Mouse (Mus musculus) hindbrain, embryonic 14.5 days (tissue): ENCODE data around the gene Zfp992. TPM values are rescaled to one million over a fixed set of nuclear protein-coding genes. Genes with fewer than 3 reads are reported as not detected.
"Not testable (repeated sequence)": the region's sequence is repeated elsewhere in the genome, so short reads cannot be mapped to it uniquely, and the experiment has no call there.

Source experiments
- ATAC-seq: fragments of 200-750 bp; cut with Nextera tagmentation; 2 replicates; pipeline ENCODE4 v1.8.0; 2017; ENCODE audit warnings: moderate number of reproducible peaks, mild to moderate bottlenecking, moderate TSS enrichment, moderate library complexity; ENCODE audit not compliant: low FRiP score
- DNase-seq: peaks from one replicate; pipeline ENCODE4 v3.0.0-alpha.2; 2015; ENCODE audit warnings: low spot score
- H3K27ac ChIP-seq: fragments of 300-500 bp; sonication (generic); 2 replicates; pipeline ENCODE4 v1.5.1; 2014; ENCODE audit warnings: mild to moderate bottlenecking, moderate library complexity
- H3K27me3 ChIP-seq: fragments of 300-500 bp; sonication (generic); 2 replicates; pipeline ENCODE4 v1.6.1; 2014; ENCODE audit warnings: mild to moderate bottlenecking, low read length, mixed read lengths; ENCODE audit not compliant: control insufficient read depth, insufficient read depth
- H3K36me3 ChIP-seq: fragments of 300-500 bp; sonication (generic); replicated peaks from 2 replicates; pipeline ENCODE4 v1.6.1; 2014; ENCODE audit not compliant: control insufficient read depth, insufficient read depth
- H3K4me1 ChIP-seq: fragments of 300-500 bp; sonication (generic); replicated peaks from 2 replicates; pipeline ENCODE4 v1.6.1; 2014; ENCODE audit warnings: antibody characterized with exemption, low read length, mixed read lengths; ENCODE audit not compliant: control insufficient read depth, insufficient read depth
- H3K4me2 ChIP-seq: fragments of 300-500 bp; sonication (generic); replicated peaks from 2 replicates; pipeline ENCODE4 v1.6.1; 2014; ENCODE audit warnings: mild to moderate bottlenecking, moderate library complexity
- H3K4me3 ChIP-seq: fragments of 300-500 bp; sonication (generic); replicated peaks from 2 replicates; pipeline ENCODE4 v1.5.1; 2014; ENCODE audit warnings: mild to moderate bottlenecking, low read length
- H3K9ac ChIP-seq: fragments of 300-500 bp; sonication (generic); 2 replicates; pipeline ENCODE4 v1.6.1; 2014
- H3K9me3 ChIP-seq: fragments of 300-500 bp; sonication (generic); 2 replicates; pipeline ENCODE4 v1.6.1; 2016; ENCODE audit warnings: low read length; ENCODE audit not compliant: control insufficient read depth
- WGBS: fragments of 180-500 bp; shearing (Covaris S2); extraction: QIAGEN DNeasy Blood & Tissue Kit; methylation state at CpG from one replicate; pipeline ENCODE4 v1.1.7; 2014; 5-methylcytosine and 5-hydroxymethylcytosine counted together
- polyA plus RNA-seq: library from polyadenylated mRNA; unstranded; fragments of >200 nt; fragmentation: Nextera tagmentation; extraction: Ambion mirVana; gene quantifications from 2 replicates; pipeline ENCODE4 v1.2.1, GENCODE M21; 2014

The Zfp992 gene
- polyA plus RNA-seq, 1 experiment from 2014 or later = 3.8 TPM

GRCm38 (mm10) chr4:146452576-146452975, 3.8 kb downstream of the Zfp992 start:
- H3K36me3 ChIP-seq, H3K4me2 ChIP-seq, H3K27ac ChIP-seq, DNase-seq, H3K4me1 ChIP-seq, H3K4me3 ChIP-seq, H3K27me3 ChIP-seq, H3K9ac ChIP-seq, ATAC-seq: not testable (repeated sequence)
- H3K9me3 ChIP-seq = peaks cover 73% of the 10 kb centered on the region
- 89% methylated on average over 2 of the region's 2 CpGs for WGBS

DNA sequence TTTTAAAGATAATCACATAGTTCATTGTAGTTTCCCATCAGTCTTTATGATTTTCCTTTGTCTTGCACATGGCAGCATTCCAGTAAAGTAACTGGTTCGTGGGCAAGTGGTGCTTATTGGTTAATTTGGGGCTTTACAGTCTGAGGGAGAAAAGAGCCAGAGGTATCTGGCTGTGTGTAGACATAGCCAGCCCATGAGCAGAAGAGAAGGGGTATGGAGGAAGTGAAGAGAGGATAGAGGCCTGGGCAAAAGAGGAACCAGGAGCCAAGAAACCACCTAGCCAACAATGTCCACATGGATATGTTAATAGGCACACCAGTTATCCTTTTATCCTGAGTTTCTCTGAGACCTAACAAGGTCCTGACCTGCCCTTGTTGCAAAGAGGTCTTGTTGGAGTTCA, 5.3 kb downstream of the Zfp992 start:
- not testable (repeated sequence) for H3K9ac ChIP-seq, H3K27me3 ChIP-seq, DNase-seq, H3K27ac ChIP-seq, H3K4me3 ChIP-seq, H3K36me3 ChIP-seq, ATAC-seq, H3K4me2 ChIP-seq, H3K4me1 ChIP-seq
- peaks cover 69% of the 10 kb centered on the region for H3K9me3 ChIP-seq
- WGBS = 70% methylated on average over 1 of the region's 1 CpGs

- Histone ChIP-seq H3K9me3 (peaks cover 72% of the 10 kb centered on the region), H3K27me3 (no peaks in the 10 kb centered on the region), H3K4me3 (no peak overlapping the region), H3K27ac (no peak overlapping the region), H3K4me1 (no peaks in the 10 kb centered on the region), H3K4me2 (no peak overlapping the region), H3K9ac (no peak overlapping the region), H3K36me3 (no peaks in the 10 kb centered on the region)
- ATAC-seq (peak; percentile 25), DNase-seq (no peak)
- WGBS = 55% methylated on average over 2 of the region's 2 CpGs
Measured at GRCm38 (mm10) chr4:146454896-146455295, 6.1 kb downstream of the Zfp992 start.

- H3K4me2 ChIP-seq = no peak overlapping the region
- H3K4me3 ChIP-seq = no peak overlapping the region
- no peak overlapping the region for H3K9ac ChIP-seq
- no peaks in the 10 kb centered on the region for H3K36me3 ChIP-seq
- H3K27ac ChIP-seq = no peak overlapping the region
- peaks cover 71% of the 10 kb centered on the region for H3K9me3 ChIP-seq
- ATAC-seq = peak; percentile 44
- H3K4me1 ChIP-seq = no peaks in the 10 kb centered on the region
- H3K27me3 ChIP-seq = no peaks in the 10 kb centered on the region
- no peak for DNase-seq
- 94% methylated on average over 7 of the region's 7 CpGs for WGBS
Measured at GRCm38 (mm10) chr4:146455321-146455721, 6.5 kb downstream of the Zfp992 start.

GRCm38 (mm10) chr4:146456061-146456726, 7.4 kb downstream of the Zfp992 start:
- H3K4me2 ChIP-seq = no peak overlapping the region
- peak; percentile 25; the same call in 1 of the 2 replicates for ATAC-seq
- no peak overlapping the region for H3K27ac ChIP-seq
- H3K4me1 ChIP-seq = no peaks in the 10 kb centered on the region
- no peak overlapping the region for H3K4me3 ChIP-seq
- no peak overlapping the region for H3K9ac ChIP-seq
- no peak for DNase-seq
- peaks cover 79% of the 10 kb centered on the region for H3K9me3 ChIP-seq
- H3K27me3 ChIP-seq = no peaks in the 10 kb centered on the region
- no peaks in the 10 kb centered on the region for H3K36me3 ChIP-seq
- WGBS = 73% methylated on average over 4 of the region's 4 CpGs

GRCm38 (mm10) chr4:146457126-146457525, 8.3 kb downstream of the Zfp992 start:
- ATAC-seq = no peak
- Histone ChIP-seq H3K4me3 (no peak overlapping the region), H3K27ac (no peak overlapping the region), H3K9me3 (peaks cover 80% of the 10 kb centered on the region), H3K4me2 (no peak overlapping the region), H3K36me3 (no peaks in the 10 kb centered on the region), H3K9ac (no peak overlapping the region), H3K4me1 (no peaks in the 10 kb centered on the region), H3K27me3 (no peaks in the 10 kb centered on the region)
- 63% methylated on average over 2 of the region's 2 CpGs for WGBS
- DNase-seq = no peak

DNA sequence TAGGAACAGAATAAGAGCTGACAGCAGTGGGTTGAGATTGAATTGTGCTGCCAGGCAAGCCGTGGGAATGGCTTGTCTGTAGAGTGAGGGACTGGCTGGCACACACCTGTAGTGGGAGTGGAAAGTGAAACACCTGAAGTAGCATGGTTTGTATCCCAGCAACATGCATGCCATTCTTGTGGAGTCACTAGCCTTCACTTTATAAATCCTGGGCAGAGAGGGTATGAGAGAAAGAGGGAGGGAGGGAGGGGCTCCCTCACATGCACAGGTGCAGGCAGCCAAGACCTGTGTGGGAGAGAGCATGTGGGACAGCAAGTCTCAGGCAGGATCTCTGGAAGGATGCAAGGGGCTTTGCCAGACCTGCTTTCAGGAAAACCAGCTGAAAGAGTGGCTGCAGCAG, 8.9 kb downstream of the Zfp992 start:
- H3K4me2 ChIP-seq = no peak overlapping the region
- ATAC-seq = peak; percentile 42
- peaks cover 76% of the 10 kb centered on the region for H3K9me3 ChIP-seq
- no peaks in the 10 kb centered on the region for H3K4me1 ChIP-seq
- H3K27ac ChIP-seq = no peak overlapping the region
- no peak for DNase-seq
- H3K27me3 ChIP-seq = no peaks in the 10 kb centered on the region
- no peak overlapping the region for H3K4me3 ChIP-seq
- 63% methylated on average over 1 of the region's 1 CpGs for WGBS
- no peak overlapping the region for H3K9ac ChIP-seq
- no peaks in the 10 kb centered on the region for H3K36me3 ChIP-seq

DNA sequence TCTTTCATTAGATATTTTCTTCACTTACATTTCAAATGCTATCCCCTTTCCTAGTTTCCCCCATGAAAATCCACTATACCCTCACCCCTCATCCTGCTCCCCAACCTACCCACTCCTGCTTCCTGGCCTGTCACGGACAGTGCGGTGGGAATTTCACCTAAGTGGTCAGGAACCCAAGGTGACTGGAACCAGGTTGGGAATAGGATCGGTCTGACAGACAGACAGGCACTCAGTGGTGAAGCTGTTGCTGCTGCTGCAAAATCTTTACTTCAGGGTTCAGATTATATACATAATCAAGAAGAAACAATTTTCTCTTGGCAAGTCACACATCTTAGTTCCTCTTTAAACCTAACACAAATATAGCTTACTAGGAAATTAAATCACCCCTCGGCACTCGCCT, 11.0 kb downstream of the Zfp992 start:
- H3K27ac ChIP-seq, H3K36me3 ChIP-seq, H3K9ac ChIP-seq, H3K4me2 ChIP-seq, ATAC-seq, H3K4me3 ChIP-seq, H3K27me3 ChIP-seq, DNase-seq, H3K4me1 ChIP-seq: not testable (repeated sequence)
- H3K9me3 ChIP-seq = peaks cover 68% of the 10 kb centered on the region
- 83% methylated on average over 5 of the region's 5 CpGs for WGBS

DNA sequence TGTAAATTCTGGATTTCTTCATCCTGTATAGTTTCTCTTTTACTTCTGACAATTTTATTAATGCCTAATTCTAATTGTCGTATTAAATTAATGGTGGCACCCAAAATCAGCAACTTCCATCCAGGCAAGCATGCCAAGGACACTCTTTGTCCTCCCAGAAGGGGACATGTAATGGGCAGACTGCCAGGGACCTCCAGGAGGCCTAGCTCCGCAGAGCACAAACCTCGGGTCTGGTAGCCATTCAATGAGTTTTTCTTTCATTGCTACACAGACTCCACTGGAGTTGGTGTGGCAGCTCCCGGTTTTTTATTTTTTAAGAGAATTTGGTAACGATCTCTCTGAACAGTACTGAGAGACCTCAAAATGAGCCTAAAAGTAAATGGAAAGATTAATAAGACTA, 11.9 kb downstream of the Zfp992 start:
- H3K9ac ChIP-seq, H3K27me3 ChIP-seq, H3K4me1 ChIP-seq, H3K4me2 ChIP-seq, DNase-seq, H3K36me3 ChIP-seq, H3K27ac ChIP-seq, H3K4me3 ChIP-seq: not testable (repeated sequence)
- H3K9me3 ChIP-seq = peaks cover 67% of the 10 kb centered on the region
- 81% methylated on average over 5 of the region's 5 CpGs for WGBS
- ATAC-seq = 0 out of 2 replicates have a peak, but pooled peaks have one; percentile 15
